Mouse (Mus musculus): ENCODE measurements around the gene Srpr.

- no peak for TF ChIP-seq CTCF (IDR thresholded peaks at IDR 0.05; ENCODE audit: low read depth, low read length)
- TF ChIP-seq POLR2A (IDR thresholded peaks at IDR 0.05; ENCODE audit: extremely low read depth, insufficient read depth, low read length): no peak
Observed at GRCm38 (mm10) chr9:35173331-35173730, 26.6 kb upstream of the Srpr start.

Measured in liver, adult 2 months (tissue).